Mouse (Mus musculus): ENCODE results near the gene Rwdd1. TPM values are rescaled to one million over a fixed set of nuclear protein-coding genes. Genes with fewer than 3 reads are reported as not detected.

Gene Rwdd1
- total RNA-seq, 2 experiments from 2014 or later, result 96.1 to 101 TPM

Other genes starting within 250 kb of the Rwdd1 start
- gene Sult3a2, start 232.9 kb downstream of the Rwdd1 start, total RNA-seq (2021), result not detected
- not detected for gene Sult3a1, start 161.9 kb downstream of the Rwdd1 start, total RNA-seq (2021)
- gene Rsph4a, start 114.5 kb downstream of the Rwdd1 start, total RNA-seq (2021), result under 1 TPM in 1 of 2 experiments, not detected in 1; 0.29 TPM
- 1 to 10 TPM; 8.2 to 9.2 TPM for gene Zup1, start 68.4 kb downstream of the Rwdd1 start, total RNA-seq (2021)
- gene Trappc3l, start 18.0 kb upstream of the Rwdd1 start, total RNA-seq (2021), result not detected
- not detected for gene Calhm4, start 24.7 kb upstream of the Rwdd1 start, total RNA-seq (2021)
- gene Calhm5, start 76.9 kb upstream of the Rwdd1 start, total RNA-seq (2021), result under 1 TPM; 0.51 to 0.60 TPM
- gene Calhm6, start 108.4 kb upstream of the Rwdd1 start, total RNA-seq (2021), result not detected
- 1 to 10 TPM; 5.7 to 6.7 TPM for gene Dse, start 188.1 kb upstream of the Rwdd1 start, total RNA-seq (2021)

Measured in heart, postnatal 14 days (tissue).